Mouse (Mus musculus): ENCODE measurements around the gene Ugt1a2.
"Not testable (repeated sequence)": the region's sequence is repeated elsewhere in the genome, so short reads cannot be mapped to it uniquely, and the experiment has no call there.

The Ugt1a2 gene

DNA sequence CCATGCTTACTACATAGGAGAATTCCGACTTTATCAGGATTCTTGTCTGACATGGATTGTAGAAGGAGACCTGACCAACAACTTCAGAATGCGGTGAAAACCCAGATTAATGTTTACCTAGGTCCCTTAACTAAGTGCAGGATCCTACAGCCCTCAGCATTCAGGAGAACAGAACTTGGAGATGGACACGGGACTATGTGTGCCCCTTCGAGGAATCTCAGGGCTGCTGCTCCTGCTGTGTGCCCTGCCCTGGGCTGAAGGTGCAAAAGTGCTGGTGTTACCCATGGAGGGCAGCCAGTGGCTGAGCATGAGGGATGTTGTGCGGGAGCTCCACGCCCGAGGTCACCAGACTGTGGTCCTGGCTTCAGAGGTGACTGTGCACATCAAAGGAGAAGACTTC, at the start of gene Ugt1a2:
TSS of gene Ugt1a2 (plus strand) at position 146 of the 400 bp plus-strand sequence.
- DNase-seq = no peak

DNA sequence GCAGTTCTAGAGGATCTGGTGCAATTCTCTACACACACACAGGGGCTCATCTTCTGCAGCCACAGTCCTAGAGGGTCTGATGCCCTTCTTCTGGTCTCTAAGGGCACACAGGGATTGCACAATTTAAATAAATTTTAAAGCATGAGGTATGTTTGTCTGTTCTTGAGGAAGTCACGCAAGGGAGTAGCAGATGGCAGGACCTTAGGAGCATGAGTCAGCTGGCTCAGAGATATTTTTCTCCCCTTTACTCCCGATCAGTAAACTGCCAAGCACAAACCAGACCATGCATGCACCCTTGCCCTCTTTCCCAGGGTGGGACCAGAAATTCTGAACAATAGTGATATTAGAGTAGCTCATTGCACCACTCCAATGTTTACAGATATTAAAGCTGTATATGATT, 42.0 kb upstream of the Ugt1a2 start:
- DNase-seq = no peak

DNA sequence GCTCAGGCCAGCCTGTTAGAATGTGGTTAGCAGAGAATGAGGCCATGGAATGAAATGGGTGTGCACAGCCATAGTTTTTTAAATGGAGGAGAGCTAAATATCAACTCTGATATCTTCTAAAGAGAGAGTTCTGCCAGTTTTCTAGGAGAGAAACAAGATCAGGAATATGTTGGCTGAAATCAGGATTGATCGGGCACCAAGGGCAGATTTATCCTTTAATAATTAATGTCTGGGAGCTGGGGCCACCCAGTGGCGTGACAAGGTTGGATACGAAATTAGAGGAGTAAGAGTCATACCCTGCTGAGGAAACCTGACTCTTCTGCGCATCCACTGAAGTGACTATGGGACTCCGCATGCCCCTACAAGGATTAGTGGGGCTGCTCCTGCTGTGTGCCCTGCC, 34.7 kb upstream of the Ugt1a2 start, which contains the start of gene Ugt1a5:
TSS of gene Ugt1a5 (plus strand) at position 302 of the 400 bp plus-strand sequence.
- DNase-seq = no peak

DNA sequence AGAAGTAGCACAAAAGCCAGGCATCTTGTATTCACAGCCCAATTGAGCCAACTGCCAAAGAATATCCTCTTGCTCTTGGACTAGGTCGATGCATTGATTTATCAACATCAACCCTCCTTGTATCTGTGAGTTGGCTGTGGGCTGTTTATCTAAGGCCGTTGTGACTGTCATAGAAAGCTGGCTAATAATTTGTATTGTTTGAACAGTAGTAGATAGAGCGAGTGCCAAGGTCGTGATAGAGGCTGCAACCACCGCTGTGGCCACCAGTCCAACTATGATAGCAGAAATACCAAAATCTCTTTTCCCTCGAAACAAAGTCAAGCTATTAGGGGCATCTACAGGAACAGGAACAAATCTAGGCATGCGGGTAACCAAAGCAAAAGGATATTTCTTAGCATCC, 28.2 kb upstream of the Ugt1a2 start:
- not testable (repeated sequence) for DNase-seq

DNA sequence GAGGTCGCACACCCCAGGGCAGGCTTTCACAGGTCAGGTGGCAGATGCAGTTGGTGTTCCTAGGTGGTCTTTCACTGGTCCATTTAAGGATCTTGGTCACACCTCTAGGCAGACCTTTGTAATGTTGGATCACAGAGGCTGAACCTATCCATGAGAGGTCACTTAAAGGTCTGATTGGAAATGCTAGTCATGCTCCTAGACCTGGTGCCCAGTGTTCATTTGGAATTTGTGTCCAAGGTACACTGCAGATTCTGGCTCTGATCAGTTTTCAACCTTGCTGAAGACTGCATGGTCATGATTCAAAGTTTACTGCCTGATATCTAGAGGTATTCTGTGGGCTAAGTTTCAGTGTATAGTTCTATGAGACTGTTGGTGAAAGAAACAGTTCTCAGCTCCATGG, 20.7 kb upstream of the Ugt1a2 start:
- no peak for DNase-seq

DNA sequence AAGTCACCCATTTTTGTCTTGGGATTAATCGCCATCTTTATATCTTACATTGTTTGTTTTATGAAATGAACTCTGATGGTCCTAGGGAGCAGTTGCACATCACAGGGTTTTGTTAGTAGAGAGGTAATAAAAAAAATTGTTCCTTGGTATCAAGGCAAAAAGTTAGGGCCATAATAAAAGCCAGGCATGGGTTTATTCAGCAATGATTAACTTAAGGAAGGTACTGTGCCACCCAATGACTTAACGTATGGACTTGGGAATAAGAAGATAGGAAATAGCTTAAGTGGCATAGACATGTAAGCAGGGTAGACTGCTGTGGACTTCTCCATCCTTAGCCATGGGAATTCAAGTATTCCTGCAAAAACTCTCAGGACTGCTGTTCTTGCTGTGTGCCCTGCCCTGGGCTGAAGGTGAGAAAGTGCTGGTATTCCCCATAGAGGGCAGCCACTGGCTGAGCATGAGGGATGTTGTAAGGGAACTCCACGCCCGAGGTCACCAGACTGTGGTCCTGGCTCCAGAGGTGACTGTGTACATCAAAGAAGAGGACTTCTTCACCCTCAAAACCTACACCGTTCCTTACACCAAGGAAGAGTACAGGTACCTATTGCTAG, 14.0 kb upstream of the Ugt1a2 start:
- no peak for DNase-seq

DNA sequence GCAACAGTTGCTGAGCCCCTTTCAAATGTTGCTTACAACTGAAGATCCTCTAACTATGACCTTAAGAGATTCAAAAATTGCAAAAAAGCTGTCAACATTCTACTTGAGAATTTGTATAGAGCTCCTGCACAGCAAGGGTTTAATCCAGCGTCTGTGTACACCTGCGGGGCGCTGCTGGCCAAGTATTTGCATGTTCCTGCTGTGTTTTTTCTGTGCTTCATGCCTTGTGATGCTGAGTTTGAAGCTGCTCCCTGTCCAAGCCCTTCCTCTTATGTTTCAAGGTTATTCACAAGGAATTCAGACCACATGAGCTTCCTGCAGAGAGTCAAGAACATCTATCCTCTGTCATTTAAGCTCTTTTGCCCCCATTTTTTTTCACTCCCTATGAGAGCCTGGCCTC, 8.3 kb upstream of the Ugt1a2 start:
- no peak for DNase-seq

DNA sequence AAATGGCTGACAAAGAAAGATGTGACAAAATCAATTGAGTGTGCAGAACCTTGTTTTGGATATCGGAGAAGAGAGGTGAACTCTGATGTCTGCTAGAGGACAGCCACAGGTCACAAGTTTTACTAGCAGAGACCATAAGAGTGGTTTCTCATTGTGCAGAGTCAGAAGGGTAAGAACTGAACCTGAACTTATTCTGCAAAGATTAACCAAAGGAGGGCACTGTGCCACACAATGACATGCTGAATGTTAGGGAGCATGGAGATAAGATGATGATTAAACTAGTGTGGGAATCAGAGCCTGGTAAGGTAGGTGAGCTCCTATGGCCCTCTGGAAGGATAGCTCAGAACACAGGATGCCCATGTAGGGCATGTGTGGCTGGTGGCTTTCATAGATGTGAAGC, 4.7 kb upstream of the Ugt1a2 start:
- no peak for DNase-seq

DNA sequence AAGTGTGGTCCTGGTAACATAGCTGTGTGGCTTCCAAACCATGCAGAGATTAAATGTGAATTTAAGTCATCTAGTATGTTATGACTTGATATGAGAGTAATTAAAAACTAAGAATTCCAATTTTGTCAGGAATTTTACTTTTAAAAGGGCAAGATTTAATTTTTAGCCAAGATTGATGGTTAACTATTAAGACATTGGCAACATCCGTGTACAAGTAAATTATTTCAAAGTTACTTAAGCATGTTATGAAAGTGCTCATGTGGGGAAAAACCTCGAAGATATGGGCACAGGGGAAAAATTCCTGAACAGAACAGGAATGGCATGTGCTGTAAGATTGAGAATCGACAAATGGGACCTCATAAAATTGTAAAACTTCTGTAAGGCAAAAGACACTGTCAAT, 3.0 kb upstream of the Ugt1a2 start:
- no peak for DNase-seq

DNA sequence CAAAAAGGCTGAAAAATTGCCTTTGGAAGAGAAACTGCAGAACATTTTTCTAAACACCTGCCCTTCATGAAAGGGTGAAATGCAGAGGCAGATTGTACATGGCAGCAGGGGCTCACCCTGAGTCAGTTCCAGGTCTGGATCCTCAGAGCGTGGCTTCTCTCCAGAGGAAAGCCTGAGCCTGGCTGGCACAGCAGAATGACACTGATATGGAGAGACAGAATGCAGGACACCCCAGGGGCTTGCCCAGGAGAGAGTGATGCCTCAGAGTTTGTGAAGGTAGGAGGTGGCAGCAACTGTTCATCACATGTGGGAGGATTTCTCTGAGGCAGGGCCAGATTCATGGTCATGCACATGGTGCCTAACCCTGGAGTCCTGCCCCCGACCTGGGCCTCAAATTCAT, 405 bp upstream of the Ugt1a2 start:
- DNase-seq = no peak

DNA sequence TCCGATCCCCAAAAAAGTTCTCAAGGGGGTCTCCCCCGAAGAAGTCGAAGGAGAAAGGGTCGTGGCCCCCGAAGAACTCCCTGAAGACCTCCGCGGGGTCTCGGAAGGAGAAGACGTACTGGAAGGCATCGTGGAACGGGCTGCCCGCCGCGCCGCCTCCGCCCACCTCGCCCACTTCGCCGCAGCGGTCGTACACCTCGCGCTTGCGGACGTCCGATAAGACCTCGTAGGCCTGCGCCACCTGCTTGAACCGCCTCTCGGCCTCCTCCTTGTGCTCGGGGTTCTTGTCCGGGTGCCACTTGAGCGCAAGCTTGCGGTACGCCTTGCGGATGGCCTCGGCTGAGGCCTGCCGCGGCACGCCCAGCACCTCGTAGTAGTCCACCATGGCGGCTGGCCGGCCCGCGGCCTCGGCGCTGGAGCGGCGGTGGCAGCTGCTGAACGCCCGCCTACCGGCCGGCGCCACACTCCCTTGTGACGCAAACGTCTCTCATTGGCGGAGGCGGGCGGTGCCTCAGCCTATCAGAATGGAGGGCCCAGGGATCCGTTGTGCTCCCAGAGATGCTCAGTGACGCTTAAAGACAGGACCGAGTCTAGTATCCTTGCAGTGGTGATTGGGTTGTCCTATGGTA, 5.0 kb downstream of the Ugt1a2 start, which contains the start of gene Dnajb3:
TSS of gene Dnajb3 (minus strand) at position 489 of the 629 bp plus-strand sequence.
- DNase-seq = peak; percentile 80

DNA sequence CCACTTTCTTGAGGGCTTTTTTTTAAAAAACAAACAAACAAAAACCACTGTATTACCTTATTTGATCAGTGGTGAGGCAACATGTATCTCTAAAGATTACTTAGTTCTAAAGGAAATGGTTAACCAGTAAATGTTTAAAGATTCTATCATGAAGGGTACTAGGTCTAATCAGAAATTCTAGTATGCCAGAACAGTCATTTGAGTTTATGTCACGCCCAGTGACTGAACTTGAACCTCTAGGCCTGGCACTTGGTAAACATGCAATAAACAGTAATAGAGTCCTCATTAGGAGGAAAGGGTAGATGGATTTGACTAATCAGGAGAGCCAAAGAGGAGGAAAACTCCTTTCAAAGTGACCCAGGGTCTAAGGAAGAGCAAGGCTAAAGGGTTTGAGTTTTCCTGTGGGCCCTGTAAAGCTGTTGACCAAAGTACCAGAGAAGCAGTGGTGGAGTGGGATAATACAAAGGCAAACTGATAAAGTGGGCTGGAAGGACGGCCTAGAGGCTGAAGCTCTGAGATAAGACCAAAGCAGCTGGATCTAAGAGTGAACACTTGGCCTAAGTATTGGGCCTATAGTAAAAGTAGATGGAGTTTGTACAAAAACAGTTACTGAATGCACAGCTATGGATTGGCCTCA, 6.6 kb downstream of the Ugt1a2 start:
- no peak for DNase-seq

DNA sequence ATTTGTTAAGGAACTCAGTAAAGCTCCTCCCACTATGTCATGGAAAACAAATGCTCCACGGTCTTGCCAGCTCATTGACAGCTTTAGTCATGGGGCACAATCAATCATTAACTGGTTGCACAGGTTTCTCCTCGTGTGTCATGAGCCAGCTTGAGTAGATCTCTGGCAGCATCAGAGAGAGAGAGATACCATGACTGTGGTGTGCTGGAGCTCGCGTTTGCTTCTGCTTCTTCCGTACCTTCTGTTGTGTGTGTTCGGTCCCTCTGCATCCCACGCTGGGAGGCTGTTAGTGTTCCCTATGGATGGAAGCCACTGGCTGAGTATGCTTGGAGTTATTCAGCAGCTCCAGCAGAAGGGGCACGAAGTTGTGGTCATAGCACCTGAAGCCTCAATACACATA, 11.4 kb downstream of the Ugt1a2 start, which contains the start of gene Ugt1a1:
TSS of gene Ugt1a1 (plus strand) at position 148 of the 400 bp plus-strand sequence.
- DNase-seq = no peak

DNA sequence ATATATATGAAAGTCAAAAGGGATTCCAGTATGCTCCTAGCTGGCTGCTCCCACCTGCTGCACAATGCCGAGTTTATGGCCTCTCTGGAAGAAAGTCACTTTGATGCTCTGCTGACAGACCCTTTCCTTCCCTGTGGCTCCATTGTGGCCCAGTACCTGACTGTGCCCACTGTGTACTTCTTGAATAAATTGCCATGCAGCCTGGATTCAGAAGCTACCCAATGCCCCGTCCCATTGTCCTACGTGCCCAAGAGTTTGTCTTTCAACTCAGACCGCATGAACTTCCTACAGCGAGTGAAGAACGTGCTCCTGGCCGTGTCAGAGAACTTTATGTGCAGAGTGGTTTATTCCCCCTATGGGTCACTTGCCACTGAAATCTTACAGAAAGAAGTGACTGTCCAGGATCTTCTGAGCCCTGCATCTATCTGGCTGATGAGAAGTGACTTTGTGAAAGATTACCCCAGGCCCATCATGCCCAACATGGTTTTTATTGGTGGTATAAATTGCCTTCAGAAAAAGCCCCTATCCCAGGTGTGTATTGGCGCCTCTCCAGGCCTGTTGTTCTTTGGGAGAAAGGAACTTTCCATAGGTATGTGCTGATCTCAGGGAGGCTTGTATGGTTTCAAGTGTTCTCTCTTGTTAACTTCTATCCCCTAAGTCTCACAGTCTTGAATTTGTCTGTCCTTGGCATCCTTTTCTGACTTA, 12.1 kb downstream of the Ugt1a2 start:
- no peak for DNase-seq

DNA sequence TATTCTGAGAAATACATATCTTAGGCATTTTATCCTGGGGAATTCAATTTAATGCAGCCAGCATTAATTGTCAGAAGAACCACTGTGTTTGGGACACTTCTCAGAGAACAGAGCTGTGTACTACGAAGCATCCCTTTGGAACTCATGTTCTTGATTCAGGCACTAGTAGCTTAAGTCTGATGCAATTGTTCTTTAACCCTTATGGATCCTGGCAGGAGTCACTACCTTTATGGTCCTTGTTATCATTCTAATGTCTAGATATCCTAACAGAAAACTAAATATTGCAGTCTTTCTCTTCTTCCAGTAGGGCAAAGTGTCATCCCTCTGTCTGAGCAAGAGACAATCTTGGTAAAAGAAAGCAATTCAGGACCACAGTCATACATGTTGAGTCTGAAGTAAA, 12.7 kb downstream of the Ugt1a2 start:
- no peak for DNase-seq

DNA sequence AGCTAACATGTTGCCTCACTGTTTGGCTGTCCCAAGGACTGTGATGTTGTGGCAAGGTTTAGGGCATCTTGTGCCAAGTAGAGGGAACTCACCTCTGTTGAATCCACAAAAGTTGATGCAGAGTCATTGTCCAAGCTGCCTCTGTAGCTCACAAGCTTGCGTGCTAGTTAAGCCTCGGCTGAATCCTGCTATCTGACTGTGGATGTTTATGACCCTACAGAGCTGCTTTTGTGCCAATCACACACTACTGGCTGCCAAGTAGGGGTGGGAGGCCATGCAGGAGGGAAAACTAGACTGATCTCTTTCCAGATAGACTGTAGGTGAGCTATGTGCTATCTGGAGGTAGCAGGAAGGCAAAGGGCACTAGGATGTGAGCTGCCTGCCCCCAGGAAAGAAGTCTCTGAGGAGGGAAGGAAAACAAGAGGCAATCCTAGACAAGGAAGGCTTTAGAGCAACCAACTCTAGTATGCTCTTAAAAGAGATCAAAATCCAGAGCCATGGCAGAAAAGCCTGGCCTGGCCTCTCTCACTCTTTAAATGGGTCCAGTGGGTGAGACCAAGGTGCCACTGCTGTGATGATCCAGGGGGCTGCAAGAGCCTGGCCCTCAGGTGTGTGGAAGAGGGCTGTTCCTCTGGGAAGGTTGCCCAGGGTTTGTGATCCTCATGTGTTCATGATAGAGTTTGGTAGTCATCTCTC, 13.5 kb downstream of the Ugt1a2 start:
- no peak for DNase-seq

DNA sequence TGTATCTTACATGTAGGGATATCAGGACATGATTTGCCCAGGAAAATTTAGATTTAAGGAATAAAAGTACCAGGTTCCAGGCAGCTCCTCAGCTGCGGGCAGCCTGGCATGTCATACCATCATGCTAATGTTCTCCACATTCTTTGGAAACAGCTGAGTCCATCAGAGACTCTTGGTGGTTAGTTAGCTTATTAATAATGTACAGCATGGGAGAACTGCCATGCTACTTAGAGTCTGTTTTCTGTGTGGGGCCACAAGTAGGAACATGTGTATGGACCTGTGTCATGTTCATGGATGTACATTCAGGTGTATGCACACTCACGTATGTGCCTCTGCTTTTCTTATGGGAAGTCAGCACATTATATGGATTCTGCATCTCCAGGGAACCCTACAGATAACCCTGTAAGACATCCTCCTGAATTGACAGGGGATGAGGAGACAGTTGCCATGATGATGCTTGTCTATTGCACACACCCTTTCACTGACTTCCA, 14.1 kb downstream of the Ugt1a2 start:
- no peak for DNase-seq

DNA sequence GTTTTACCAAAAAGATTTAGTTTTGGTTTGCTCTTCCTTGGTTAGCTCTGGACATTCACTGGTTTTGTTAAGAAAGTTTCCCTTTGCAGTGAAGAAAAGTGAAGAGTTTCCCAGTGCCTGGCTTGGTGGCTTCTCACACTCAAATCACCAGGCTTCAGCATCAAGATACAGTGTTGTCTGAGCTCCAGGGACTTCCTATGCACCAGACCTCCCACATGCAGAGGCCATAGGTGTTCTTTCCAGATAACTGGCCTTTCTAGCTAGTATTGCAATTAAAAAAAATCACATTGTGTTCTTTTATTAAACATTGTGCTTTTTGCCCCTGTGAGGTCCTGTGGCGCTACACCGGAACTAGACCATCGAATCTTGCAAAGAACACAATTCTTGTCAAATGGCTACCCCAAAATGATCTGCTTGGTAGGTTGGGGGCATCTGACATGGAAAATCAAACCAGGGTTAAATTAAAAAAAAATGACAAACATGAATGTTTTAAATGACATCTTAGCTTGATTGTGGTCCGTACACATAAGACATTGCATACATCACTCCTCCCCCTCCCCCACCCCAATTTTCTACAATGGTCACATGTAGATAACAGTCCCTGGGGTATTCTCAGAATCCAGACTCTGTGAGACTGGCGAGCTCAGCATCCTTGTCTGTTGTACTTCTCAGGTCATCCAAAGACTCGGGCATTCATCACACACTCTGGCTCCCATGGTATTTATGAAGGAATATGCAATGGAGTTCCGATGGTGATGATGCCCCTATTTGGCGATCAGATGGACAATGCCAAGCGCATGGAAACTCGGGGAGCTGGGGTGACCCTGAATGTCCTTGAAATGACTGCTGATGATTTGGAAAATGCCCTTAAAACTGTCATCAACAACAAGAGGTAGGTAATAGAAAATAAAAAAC, 15.3 kb downstream of the Ugt1a2 start:
- no peak for DNase-seq

DNA sequence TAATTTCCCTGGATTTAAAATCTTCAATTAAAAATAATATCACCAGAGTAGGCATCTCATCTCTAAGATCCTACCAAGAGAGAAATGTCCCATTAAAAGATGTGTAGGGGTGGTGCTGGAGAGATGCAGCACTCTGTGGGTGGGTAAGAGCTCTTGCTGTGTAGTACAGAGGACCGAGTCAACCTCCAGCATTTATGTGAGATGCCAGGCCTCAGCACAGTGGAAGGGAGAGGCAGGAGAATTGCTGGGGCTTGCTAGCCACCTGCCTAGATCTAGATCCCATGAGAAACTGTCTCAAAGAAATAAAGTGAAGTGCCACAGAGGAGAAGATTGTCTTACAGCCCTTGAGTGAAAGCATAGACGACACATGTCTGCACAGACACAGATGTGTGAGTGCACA, 16.1 kb downstream of the Ugt1a2 start:
- no peak for DNase-seq

DNA sequence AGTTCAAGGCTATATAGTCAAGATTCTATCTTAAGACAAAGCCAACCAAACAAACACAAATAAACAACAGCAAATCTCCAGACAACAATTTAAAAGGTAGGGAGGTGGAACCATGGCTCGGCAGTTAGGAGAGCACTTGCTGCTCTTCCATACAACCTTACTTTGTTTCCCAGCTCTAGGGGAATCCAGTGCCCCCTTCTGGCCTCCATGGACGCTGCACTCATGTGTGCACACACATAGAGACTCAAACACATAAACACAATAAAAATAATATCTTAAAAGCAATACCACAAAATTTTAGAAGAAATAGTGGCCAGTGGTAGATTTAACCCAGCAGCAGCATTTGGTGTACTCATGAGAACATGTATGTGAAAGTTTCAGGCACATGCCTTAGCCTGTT, 16.7 kb downstream of the Ugt1a2 start:
- DNase-seq = no peak

DNA sequence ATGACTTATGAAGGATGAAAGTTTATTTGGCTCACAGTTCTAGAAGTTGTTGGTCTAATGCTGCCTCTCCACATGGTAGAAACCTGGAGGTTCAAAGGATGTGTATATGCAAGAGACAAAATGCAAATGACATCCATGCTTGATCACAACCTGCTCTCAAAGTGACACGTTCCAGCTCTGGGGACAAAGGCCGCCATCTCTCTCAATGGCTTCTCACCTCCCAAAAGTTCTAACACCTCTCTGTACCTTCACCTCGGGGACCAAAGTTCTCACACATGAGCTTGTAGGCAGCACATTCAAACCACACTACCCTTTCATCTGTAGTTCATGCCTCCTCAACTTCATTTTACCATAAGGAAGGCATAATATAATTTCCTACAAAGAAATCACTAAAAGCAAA, 17.2 kb downstream of the Ugt1a2 start:
- DNase-seq = no peak

DNA sequence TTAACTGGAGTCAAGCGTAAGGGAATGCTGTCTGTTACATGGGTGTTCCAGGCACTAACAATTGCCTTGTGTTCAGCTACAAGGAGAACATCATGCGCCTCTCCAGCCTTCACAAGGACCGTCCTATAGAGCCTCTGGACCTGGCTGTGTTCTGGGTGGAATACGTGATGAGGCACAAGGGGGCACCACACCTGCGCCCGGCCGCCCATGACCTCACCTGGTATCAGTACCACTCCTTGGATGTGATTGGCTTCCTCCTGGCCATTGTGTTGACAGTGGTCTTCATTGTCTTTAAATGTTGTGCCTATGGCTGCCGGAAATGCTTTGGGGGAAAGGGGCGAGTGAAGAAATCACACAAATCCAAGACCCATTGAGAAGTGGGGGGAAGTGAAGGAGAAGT, 17.6 kb downstream of the Ugt1a2 start:
- no peak for DNase-seq

Measured in right cerebral cortex, postnatal 14 days (tissue).